Mouse (Mus musculus): ENCODE results near the gene Spr.
A peak's percentile ranks its signal among the peaks of the same experiment; 100 is the strongest.
"Not testable (repeated sequence)": the region's sequence is repeated elsewhere in the genome, so short reads cannot be mapped to it uniquely, and the experiment has no call there.

Spr gene

DNA sequence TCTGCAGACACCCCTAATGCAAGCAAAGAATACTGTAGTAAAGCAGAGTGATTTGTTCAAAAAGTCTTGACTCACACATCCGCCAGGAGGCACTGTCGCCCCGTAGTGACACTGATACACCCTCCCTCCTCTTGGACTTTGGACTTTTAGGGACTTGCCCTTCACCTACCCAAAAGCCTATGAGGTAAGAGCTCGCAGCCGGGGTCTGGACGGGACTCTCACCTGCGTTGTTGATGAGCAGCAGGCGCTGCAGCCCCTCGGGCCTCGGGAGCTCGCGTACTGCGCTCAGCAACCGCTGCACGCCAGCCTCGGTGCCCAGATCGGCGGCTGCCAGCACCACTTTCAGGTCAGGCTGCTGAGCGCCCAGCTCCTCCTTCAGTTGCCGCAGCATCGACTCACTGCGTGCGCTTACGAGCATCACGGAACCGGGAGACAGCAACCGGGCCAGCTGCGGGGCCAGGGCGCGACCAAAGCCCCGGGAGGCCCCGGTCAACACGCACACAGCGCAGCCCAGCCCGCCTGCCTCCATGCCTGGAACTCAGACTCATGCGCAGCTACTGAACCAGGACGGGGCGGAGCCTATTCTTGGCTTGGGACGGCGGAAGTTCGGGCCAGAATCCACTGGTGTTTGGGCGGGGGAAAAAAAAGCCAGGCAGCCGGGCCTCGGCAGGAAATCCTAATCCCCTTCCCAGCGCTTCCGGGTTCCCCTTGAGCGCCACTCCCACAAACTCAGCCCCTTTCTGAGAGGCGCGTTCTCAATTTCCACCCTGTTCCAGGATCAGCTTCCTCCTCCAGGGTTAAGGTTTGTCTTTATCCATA lies at the start of gene Spr:
Spr (minus strand) TSS at position 550 of the 819 bp plus-strand sequence.
- peak; percentile 97 for DNase-seq

DNA sequence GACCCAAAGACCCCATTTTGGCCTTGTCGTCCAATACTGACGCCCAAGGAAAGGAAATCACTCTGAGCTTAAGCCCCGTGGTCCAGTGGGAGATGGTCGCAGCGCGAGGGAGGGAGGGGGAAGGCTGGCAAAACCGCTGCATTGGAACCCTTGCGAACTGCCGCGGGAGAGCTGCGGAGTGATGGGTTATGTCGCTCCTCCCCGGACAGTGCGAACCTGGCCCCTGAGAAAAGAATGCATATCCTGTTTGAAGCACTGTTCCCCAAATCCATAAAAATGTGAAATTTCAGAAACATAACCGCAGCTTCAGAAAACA lies 49.1 kb upstream of the Spr start:
- no peak for DNase-seq

DNA sequence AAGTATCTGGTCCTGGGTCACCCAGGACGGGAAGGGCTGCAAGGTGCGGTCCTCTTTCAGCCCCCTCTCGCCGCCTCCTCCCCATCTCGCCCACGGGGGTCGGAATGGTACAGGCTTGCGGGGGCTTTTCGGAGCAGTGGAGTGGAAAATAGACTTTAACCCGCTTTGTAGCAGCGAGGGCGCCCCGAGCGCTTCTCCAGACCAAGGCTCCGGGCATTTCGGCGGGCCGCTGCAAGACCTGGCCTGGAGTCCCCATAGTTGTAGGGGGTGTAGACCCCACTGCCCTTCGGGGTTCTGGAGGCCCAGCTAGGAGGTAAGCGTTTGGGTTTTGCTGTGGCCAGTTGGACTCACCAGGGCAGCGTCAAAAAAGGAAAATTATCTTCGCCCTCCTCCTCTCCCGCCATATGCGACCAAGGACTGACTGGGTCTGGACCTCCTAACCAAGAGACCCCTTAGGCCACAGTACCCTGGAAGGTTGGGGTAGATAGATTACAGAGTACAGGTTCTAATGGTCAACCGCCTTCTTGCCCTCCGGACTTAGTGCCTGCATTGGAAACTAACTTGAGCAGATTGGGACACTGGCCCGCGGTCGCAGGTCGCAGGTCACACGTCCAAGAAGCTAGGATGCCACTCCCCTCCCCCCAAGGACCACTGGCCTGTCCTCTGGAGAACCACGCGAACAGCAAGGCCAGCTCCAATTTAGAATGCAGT lies 48.6 kb upstream of the Spr start:
- DNase-seq = no peak

DNA sequence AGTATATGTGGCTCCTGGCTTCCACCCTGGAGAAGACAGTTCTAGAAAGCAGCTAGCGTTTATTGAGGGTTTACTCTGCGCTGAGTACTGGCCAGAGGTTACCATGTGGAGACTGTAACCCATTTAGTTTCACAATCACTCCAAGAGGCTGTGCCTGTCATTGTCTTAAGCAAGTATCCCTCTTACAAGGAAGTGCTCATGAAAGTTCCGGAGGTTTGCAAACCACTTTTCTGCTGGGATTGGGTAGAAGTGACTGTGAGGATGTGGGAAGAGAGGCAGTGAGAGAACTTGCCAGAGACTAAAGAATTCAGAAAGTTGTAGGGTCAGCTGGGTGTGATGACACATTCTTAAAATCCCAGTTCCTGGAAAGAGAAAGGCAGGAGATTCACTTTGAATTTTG lies 46.4 kb upstream of the Spr start:
- no peak for DNase-seq

DNA sequence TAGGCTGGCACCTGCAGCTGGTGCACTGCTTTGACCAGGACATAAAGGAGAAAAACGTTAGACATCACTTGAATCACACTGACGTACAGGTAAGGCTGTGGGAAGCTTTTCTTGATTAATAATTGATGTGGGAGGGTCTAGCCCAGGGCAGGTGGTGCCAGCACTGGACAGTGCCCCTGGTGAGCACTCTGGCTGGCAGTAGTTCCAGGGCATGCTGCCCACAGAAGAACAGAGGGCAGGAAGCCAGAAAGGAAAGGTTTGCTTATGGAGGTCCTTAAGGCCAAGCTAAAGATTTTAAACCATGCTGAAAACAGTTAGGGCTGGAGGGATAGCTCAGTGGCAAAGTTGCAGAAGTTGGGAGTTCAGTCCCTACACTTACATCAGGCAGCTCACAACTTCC lies 42.5 kb upstream of the Spr start:
- DNase-seq = no peak

DNA sequence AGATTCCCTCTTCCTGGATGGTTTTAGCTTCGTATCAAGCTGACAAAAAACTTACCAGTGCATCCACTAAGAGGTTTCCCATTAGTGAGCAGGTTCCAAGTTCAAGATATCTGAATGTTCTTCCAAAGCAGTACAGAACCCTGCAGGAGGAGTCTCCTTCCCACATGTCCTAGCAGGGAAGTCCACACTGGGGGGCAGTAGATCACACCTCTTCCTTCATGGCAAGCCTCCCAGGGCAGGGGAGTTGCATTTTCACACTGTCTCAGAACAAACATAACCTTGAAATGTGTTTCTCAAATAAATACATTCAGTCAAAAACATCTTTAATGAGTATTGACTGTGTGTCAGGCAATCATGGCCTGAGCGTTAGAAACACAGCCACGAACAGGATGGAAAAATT lies 42.0 kb upstream of the Spr start:
- no peak for DNase-seq

DNA sequence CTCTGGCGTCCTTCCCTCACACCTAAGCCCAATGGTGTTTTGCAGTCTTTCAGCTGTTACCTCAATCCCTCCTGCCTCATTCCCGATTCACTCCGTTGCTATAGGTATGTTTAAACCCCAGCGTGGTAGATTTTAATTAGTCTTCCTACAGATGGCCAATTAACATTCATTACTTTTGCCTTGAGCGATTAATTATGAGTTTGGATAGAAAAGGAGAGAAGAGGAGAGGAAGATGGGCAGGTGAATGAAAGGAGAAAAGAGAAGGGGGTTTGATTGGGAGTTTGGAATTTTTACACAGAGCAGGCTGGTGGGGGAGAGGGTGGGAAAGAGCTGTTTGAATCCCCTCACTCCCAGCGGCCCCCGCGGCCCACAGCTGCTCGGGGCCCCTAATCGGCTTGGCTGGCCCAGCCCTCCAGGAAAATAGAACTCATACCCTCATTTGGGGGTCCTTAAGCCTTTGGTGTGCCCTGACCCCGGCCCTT lies 27.9 kb upstream of the Spr start:
- DNase-seq = no peak

DNA sequence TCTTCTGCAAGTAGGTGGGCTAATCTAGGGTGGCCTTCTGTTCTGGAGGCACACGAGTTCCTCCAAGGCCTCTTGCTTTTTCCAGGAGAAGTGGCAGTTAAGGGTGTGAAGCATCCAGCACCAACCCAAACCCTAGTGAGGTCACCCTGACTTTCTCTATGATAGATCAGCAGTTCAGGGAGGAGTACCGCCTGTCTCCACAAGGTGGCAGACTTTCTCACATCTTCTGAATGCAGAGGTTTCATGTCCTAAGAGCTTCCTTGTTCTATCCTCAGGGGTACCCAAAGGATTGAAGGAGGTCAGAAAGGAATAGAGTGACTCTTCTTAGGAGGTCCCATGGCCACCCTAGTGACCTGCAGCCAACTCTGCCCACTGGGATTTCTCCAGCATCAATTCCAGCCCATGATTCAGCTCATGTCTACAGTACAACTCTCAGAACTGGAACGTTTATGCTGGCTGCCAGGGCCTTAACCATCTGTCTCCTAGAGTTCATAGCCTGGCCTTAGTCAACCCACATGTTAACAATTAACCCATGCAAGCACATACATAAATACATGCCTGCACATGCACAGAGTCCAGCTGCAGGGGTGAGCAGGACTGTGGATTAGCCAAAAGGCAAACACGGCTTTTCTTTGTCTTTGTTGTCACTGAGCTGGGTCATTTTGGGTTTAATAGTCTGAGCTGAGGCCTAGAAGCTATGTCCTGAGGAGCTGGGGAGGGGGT lies 22.8 kb upstream of the Spr start:
- DNase-seq = peak; percentile 89

DNA sequence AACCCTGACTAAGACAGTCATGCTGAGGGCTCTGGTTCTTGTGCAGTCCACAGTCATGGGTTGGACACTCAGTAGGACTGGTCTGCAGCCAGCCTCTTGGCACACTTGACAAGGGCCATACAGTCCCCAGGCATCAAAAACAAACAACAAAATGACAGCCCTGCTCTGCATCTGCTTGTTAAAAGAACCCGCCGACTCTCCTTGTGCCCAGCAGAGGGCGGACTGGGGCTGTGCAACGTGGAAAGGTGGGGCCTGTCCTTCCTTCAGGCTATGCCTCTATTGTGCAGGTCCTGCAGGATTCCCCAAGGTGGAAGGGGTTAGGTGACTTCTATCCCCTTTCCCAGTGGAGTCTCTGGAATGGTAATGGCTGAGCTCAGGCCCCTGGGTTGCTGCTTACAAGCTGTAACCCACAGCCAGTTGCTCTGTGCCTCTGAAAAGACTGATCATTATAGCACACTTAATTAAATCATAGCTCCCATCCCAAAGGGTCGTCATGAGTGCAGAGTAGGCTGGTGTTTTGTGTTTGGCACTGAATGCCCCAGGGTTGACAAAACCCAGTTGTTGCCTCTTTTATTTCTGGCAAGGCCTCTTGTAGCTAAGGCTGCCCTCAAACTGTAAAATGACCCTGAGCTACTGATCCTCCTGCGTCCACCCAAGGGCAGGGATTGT lies 21.7 kb upstream of the Spr start:
- DNase-seq = peak; percentile 49

DNA sequence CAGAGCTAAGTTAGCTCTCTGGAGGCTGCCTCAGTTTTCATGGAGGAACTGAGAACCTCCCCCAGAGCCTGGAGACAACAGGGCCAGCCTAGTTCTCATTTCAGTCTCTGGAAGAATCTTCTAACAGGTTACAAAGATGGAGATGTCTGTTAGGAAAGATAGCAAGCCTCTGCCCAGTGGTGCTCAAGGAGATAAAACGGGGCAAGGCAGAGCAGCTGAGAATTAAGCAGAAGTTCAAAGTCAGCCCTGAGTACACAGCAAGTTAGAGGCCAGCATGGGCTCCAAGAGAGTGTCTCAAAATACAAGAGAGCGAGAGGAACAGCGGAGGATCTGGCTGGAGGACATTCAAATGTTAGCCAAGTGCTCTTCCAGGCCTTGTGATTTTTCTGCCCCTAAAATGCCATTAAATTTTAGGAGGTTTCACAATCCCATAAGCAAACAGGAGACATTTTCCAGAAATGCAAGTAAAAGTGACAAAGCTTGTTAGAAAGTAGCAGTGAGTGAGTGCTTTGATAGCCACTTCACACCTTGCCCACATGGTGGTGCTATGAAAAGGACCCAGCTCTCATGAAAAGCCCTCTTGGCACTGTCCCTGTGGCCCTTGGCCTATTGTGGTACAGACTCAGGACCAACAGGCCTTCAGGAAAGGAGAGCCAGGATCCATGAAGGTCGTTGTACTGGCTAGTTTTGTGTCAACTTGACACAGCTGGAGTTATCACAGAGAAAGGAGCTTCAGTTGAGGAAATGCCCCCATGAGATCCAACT lies 20.7 kb upstream of the Spr start:
- DNase-seq = peak; percentile 14

DNA sequence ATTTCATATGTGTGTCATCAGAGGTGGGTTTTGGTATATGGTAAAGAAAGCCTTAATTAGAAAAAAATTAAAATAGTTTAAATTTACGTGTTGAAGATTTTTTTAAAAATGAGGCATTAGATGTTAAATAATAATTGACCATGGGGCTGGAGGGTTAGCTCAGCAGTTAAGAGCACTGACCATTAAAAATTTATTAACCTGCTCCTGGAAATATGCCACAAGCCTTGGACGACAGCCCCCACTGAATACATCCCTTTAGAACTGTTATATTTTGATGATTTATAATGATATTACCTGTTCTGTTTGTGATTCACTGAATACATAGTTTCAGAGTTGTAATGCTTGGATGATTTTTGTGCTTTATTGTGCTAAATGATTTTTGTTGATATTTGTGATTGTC lies 19.0 kb upstream of the Spr start:
- not testable (repeated sequence) for DNase-seq

DNA sequence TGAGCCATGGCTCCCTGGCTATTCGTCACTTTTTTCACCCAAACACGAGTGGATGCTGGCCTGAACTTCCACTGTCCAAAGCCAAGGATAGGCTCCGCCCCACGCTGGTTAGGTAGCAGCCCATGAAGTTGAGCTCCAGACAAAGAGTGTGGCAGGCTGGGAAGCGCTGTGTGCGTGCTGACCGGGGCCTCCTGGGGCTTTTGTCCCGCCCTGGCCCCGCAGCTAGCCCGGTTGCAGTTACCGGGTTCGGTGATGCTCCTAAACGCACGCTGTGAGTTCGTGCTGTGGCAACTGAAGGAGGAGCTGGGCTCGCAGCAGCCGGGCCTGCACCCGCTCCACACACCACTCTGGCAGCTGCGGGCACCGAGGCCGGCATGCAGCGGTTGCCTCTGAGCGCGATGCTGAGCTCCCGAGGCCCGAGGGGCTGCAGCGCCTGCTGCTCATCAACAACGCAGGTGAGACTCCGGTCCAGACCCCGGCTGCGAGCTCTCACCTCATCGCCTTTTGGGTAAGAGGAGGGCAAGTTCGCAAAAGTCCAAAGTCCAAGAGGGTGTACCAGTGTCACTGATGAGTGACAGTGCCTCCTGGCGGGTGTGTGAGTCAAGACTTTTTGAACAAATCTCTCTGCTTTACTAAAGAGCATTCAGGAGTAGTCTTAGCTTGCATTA lies 17.4 kb upstream of the Spr start:
- peak; percentile 64 for DNase-seq

DNA sequence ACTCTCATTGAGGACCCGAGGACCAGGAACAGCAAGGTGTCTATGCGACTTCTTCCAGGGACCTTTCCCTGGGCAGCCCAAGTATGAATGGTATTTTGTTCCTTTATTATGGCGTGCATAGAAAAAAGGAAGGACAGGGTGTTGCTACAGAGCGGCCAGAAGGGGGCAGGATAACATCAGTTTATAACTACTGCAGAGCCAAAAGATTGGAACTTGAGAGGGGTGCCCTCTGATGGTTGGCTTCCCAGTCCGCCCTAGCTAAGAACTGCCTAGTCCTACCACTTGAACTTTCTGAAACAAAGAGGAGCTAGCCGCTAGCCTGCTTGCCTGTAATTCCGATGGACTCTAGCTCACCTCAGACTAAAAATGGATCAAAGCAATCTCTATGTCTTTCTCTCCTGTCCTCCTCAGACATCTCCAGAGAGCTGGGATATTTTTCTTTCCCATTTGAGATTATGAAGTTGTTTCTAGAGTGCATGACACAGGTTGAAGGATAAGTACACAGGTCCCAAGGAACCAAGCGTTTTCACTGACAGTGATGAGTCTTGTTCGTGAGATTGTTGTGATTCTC lies 16.5 kb upstream of the Spr start:
- peak; percentile 89 for DNase-seq

DNA sequence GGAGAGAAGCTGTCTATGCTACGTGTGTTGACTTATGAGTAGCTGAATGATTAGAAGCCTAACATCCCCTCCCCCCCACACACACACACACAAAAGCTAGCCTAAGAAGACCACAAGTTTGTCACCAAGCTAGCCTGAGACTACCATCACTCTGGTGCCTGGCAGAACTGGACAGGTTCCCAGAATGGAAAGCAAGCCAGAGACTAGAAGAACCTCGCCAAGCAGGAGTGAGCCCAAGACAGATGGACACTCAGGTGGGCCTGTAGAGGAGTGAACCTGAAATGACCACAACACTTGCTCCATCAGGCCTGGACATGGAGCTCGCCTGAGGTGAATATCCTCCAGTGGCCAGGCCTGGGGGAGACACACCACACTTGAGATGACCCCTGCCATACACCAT lies 12.8 kb upstream of the Spr start:
- no peak for DNase-seq

DNA sequence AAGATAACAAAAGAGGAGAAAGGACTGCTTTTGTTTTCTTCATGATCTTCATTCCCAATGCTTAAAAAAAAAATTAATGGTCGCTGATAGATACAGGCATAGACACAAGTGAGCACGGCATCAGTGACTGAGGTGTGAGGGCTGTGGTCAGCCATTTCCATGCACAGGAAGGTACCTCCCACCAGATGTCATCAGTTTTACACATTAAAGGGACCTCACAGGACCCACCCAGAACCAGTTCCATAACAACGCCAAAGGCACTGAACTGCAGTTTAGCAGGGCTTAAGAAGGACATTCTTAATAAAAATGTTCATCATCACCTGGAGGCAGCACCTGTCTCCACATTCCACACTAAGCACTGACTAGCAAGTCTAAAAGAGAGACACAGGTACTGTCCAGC lies 10.1 kb upstream of the Spr start:
- no peak for DNase-seq

DNA sequence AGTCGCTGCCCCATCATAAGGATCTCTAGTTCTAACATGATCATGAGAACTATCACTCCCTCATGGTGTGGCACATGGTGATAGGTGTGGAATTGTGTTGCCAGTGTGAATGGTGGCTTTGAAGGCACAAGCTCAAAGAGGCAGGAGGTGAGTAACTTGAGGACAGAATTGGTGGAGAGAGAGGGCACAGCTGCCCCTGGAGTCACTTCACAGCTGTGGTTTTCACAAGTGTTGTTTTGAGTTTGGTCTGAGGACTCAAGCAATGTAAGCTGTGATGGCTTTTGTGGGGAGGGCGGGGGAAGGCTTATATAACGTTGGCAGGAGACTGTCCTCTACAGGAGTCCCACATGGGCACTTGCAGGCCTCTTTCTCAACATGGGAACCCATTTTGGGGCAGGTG lies 6.9 kb upstream of the Spr start:
- DNase-seq = no peak

DNA sequence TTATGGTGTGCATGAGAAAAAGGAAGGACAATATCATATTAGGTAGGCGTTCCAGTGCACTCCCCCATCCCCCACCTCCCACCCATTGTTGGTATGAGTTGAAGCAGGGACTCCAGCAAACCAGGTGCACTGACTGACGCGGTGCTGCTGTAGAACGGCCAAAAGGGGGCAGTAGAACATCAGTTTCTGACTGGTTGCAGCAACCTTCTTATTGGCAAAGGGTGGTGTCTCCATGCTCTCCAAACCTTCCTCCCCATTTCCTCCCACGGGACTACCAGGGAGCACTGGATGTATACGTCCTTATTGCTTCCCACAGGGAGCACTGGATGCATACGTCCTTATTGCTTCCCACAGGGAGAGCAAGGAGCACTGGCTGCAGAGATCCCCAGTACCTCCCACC lies 3.4 kb upstream of the Spr start:
- peak; percentile 75 for DNase-seq

DNA sequence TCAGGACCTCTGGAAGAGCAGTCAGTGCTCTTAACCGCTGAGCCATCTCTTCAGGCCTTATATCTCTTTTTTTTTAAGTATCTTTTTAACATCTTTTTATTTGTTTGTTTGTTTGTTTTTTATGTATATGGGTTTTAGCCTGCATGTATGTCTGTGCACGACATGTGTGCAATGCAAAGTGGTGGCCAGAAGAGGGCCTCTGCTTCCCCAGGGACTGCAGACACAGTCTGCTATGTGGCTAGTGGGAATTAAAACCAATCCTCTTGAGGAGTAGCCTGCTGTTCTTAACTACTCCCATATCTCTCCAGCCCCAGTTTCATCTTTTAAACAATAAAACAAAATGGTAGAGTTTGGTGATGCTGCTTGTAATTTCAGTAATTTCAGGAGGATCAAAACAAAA lies 2.0 kb upstream of the Spr start:
- no peak for DNase-seq

DNA sequence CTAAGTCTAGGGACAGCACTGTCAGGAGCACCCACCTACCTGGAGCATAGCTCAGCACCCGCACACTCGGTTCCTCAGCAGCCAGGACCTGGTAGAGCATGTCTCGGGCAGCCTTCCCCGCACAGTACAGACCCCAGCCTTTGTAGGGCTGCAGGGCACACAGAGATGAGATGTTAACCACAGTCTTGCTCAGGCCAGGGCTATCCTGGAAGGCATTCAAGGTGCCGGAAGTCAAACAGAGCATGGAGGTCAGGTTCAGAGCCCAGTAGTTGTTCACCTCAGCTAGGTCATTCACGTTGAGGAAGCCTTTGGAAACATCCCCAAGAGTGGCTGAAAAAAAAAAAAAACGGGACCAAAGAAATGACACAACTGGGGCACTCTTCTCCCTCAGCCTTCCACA lies 782 bp downstream of the Spr start:
- not testable (repeated sequence) for DNase-seq

DNA sequence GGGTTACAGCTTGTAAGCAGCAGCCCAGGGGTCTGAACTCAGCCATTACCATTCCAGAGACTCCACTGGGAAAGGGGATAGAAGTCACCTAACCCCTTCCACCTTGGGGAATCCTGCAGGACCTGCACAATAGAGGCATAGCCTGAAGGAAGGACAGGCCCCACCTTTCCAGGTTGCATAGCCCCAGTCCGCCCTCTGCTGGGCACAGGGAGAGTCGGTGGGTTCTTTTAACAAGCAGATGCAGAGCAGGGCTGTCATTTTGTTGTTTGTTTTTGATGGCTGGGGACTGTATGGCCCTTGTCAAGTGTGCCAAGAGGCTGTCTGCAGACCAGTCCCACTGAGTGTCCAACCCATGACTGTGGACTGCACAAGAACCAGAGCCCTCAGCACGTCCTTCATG lies 4.8 kb downstream of the Spr start:
- peak; percentile 33 for DNase-seq

DNA sequence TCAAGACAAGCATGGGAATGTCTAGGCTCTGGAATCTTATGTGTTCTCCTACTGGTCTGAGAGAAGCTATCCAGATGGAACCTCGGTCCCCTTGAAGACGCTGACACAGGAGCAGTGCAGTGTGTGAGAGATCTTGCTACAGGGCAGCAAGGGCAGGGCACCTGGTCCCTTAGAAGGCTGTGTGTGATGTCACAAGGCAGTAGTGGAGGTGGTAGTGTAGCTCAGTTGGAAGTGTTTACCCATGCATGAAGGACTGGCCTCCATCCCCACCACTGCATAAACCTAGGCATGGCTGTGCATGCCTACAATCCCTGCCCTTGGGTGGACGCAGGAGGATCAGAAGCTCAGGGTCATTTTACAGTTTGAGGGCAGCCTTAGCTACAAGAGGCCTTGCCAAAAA lies 5.3 kb downstream of the Spr start:
- not testable (repeated sequence) for DNase-seq

DNA sequence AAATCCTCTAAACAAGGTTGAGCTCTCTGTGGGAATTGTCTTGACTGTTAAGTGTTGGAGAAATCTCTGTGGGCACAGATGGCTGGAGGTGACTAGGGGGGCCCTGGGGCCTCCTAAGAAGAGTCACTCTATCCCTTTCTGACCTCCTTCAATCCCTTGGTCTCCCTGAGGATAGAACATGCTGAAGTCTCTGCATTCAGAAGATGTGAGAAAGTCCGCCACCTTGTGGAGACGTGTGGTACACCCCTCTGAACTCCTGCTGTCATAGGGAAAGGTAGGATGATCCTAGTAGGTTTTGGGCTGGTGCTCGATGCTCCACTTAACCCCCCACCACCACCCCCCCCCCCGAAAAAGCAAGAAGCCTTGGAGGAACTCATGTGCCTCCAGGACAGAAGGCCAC lies 5.9 kb downstream of the Spr start:
- peak; percentile 85 for DNase-seq

All from lung, postnatal 36 days (tissue).